Mouse (Mus musculus): ENCODE measurements around the gene Dhcr7. TPM values are rescaled to one million over a fixed set of nuclear protein-coding genes. Genes with fewer than 3 reads are reported as not detected.

The Dhcr7 gene
- polyA plus RNA-seq (2017; shearing (Covaris generic)) = 14.6 TPM

GRCm38 (mm10) chr7:143822375-143823265 is at the start of gene Dhcr7, which contains the start of gene Nadsyn1:
Gene Dhcr7, plus strand, starts transcription at chr7:143823145.
Gene Nadsyn1, minus strand, starts transcription at chr7:143822849.

GRCm38 (mm10) chr7:143783996-143784829 is 38.7 kb upstream of the Dhcr7 start, which contains the start of gene Mrgpre:
Gene Mrgpre, minus strand, starts transcription at chr7:143784500.

GRCm38 (mm10) chr7:143866538-143866937 is 43.6 kb downstream of the Dhcr7 start, which contains the start of gene Gm498:
Gene Gm498, plus strand, starts transcription at chr7:143866838.

Other genes starting within 250 kb of the Dhcr7 start
- 44.2 TPM for gene Cars, start 223.1 kb upstream of the Dhcr7 start, polyA plus RNA-seq (2017; shearing (Covaris generic))
- gene Tnfrsf26, start 194.4 kb upstream of the Dhcr7 start, polyA plus RNA-seq (2017; shearing (Covaris generic)) = 48.8 TPM
- gene Tnfrsf22, start 173.5 kb upstream of the Dhcr7 start, polyA plus RNA-seq (2017; shearing (Covaris generic)) = 14.9 TPM
- gene Tnfrsf23, start 137.3 kb upstream of the Dhcr7 start, polyA plus RNA-seq (2017; shearing (Covaris generic)) = 20.1 TPM
- 21.4 TPM for gene Osbpl5, start 66.2 kb upstream of the Dhcr7 start, polyA plus RNA-seq (2017; shearing (Covaris generic))
- gene Mrgprg, start 56.2 kb upstream of the Dhcr7 start, polyA plus RNA-seq (2017; shearing (Covaris generic)) = not detected
- gene Mrgpre, start 38.6 kb upstream of the Dhcr7 start, polyA plus RNA-seq (2017; shearing (Covaris generic)) = 1.1 TPM
- 13.3 TPM for gene Nadsyn1, start 296 bp upstream of the Dhcr7 start, polyA plus RNA-seq (2017; shearing (Covaris generic))
- not detected for gene Gm498, start 43.7 kb downstream of the Dhcr7 start, polyA plus RNA-seq (2017; shearing (Covaris generic))
- gene Shank2, start 178.8 kb downstream of the Dhcr7 start, polyA plus RNA-seq (2017; shearing (Covaris generic)) = not detected